Mouse (Mus musculus): ENCODE measurements around the gene Awat2. TPM values are rescaled to one million over a fixed set of nuclear protein-coding genes. Genes with fewer than 3 reads are reported as not detected.

Awat2 gene
- polyA plus RNA-seq, 1 experiment from 2014 or later: 0.72 TPM

DNA sequence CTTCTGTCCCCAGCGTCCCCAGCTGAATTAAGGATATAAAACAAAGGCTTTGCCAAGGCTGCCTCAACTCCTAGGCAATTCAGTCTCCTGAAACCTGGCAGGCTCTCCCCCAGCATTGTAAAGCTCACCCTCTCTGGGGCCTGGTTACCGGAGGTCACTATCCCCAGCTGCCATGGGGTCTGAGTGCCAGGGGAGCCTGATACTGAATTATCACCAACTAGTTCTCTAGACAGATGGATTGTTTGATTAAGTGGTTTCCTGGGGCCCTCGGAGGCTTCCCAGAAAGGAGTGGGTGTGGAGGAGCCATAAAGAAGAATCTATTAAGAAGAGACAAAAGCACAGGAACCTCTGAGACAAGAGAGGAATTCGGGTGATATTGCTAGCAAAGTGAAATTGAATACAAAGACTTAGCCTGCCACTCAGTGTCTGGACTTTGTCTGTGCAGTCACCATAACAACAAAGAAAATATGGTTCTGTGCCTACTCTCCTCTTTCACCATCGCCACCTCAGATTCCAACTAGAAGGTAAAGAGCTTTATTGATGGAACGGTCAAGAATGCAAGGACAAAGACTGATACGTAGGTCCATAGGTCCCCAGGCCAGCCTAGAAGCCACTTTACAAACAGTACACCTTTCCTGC is 48.2 kb downstream of the Awat2 start:
- WGBS: 63% methylated on average over 7 of the region's 7 CpGs
- H3K9ac ChIP-seq: no peak overlapping the region
- no peaks in the 10 kb centered on the region for H3K9me3 ChIP-seq (replicated peaks)
- peaks cover 22% of the 10 kb centered on the region for H3K27me3 ChIP-seq
- no peaks in the 10 kb centered on the region for H3K36me3 ChIP-seq
- no peak for ATAC-seq (ENCODE audit: low FRiP score)
- no peak overlapping the region for H3K4me3 ChIP-seq
- no peaks in the 10 kb centered on the region for H3K4me1 ChIP-seq
- no peak overlapping the region for H3K27ac ChIP-seq
- no peak overlapping the region for H3K4me2 ChIP-seq (replicated peaks)

DNA sequence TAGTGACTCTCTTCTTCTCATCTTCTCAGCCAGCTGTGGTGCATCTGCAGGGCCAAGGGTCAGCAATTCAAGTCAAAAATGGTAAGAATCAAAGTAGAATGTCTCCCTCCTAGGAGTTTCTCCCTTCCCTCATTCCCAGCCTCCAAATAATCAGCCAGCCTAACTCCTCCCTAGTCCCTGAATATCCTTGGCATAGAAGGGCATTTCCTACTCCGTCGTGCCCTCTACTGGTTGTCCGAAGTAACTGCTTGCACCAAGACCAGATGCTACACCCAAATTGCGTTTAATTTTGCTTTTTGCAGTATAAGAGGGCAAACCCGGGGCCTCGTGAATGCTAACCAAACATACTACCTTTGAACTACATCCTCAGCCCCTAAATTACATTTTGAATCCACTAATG is 50.2 kb downstream of the Awat2 start:
- Histone ChIP-seq H3K9me3 (replicated peaks) (no peaks in the 10 kb centered on the region), H3K36me3 (no peaks in the 10 kb centered on the region), H3K27me3 (peaks cover 22% of the 10 kb centered on the region), H3K4me1 (no peaks in the 10 kb centered on the region), H3K4me2 (replicated peaks) (no peak overlapping the region), H3K4me3 (no peak overlapping the region), H3K27ac (no peak overlapping the region), H3K9ac (no peak overlapping the region)
- 0 out of 2 replicates have a peak, but pooled peaks have one; percentile 26 for ATAC-seq (ENCODE audit: low FRiP score)
- 30% methylated on average over 6 of the region's 6 CpGs for WGBS

DNA sequence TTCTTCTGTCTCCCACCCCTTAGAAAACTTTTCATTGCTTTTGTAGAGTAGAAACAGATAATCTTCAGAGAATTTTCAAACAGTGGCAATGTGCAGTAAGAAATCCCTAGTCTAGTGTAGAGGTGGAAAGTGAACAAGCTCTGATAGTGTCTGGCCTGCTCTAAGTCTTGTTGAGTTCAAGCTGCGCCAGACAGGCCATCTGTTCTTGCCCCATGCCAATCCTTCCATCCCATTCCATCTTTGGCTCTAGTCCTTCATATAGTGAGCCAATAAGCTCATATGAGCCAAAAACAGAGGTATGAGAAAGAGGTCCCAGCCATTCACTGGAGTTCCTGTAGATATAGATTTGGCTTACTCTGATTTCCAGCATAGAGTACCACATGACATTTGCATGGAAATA is 52.6 kb downstream of the Awat2 start:
- no peak for ATAC-seq (ENCODE audit: low FRiP score)
- 85% methylated on average over 1 of the region's 1 CpGs for WGBS
- no peak overlapping the region for H3K4me3 ChIP-seq
- H3K9ac ChIP-seq: no peak overlapping the region
- H3K27ac ChIP-seq: no peak overlapping the region
- H3K4me2 ChIP-seq (replicated peaks): no peak overlapping the region
- H3K36me3 ChIP-seq: no peaks in the 10 kb centered on the region
- H3K9me3 ChIP-seq (replicated peaks): no peaks in the 10 kb centered on the region
- peaks cover 9% of the 10 kb centered on the region; the same call in 1 of the 2 replicates for H3K27me3 ChIP-seq
- H3K4me1 ChIP-seq: no peaks in the 10 kb centered on the region

DNA sequence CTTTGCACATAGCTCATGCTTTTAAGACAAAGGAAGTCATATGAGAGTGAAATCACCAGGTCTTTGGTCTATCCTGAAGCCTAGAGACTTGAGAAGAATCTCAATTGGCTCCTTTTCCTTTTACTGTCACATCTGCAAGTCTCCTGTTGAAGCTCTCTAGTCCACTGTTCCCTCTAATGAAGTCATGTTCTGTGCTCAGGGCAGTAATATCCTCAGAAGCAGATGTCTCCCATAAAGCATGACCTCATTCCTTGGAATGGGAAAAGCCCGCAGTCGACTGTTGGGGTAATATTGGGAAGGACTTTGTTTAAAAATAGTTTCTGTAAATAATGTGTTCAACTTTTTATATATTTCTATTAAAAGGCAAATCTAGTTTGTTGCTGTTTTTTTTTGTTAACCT is 85.5 kb downstream of the Awat2 start:
- no peaks in the 10 kb centered on the region for H3K4me1 ChIP-seq
- H3K27me3 ChIP-seq: peaks cover 14% of the 10 kb centered on the region; the same call in 1 of the 2 replicates
- no peak overlapping the region for H3K27ac ChIP-seq
- no peak overlapping the region for H3K4me3 ChIP-seq
- WGBS: 86% methylated on average over 2 of the region's 2 CpGs
- no peak overlapping the region for H3K4me2 ChIP-seq (replicated peaks)
- H3K9ac ChIP-seq: no peak overlapping the region
- no peaks in the 10 kb centered on the region for H3K36me3 ChIP-seq
- ATAC-seq (ENCODE audit: low FRiP score): no peak
- H3K9me3 ChIP-seq (replicated peaks): no peaks in the 10 kb centered on the region

MicroRNAs encoded within 50 kb of the gene (microRNA counts, 519-probe panel; counts per million panel counts)
- 3,501 counts per million, percentile 74 among the panel's probes with 10 or more counts for microRNA mmu-miR-676

Small RNA genes within 50 kb of the gene (microRNA-seq; reads per million reads assigned to microRNA genes)
- gene Mir676: 578 reads per million, percentile 68 among the genes with 10 or more reads in this experiment

Other genes with a start within 250 kb of the Awat2 start
- gene Otud6a, start 13.7 kb downstream of the Awat2 start, polyA plus RNA-seq (2016; fragmentation: Nextera tagmentation; extraction: Ambion mirVana): not detected in 2 replicates
- 30.8 and 31.2 TPM in 2 replicates for gene Igbp1, start 51.6 kb upstream of the Awat2 start, polyA plus RNA-seq (2016; fragmentation: Nextera tagmentation; extraction: Ambion mirVana)
- not detected in 2 replicates for gene Dgat2l6, start 82.1 kb upstream of the Awat2 start, polyA plus RNA-seq (2016; fragmentation: Nextera tagmentation; extraction: Ambion mirVana)
- gene Awat1, start 129.5 kb upstream of the Awat2 start, polyA plus RNA-seq (2016; fragmentation: Nextera tagmentation; extraction: Ambion mirVana): not detected in 2 replicates
- not detected in 2 replicates for gene P2ry4, start 152.2 kb upstream of the Awat2 start, polyA plus RNA-seq (2016; fragmentation: Nextera tagmentation; extraction: Ambion mirVana)
- 0.44 TPM in 1 of 2 replicates, not detected in the other for gene Arr3, start 162.8 kb upstream of the Awat2 start, polyA plus RNA-seq (2016; fragmentation: Nextera tagmentation; extraction: Ambion mirVana)
- 22.9 and 27.0 TPM in 2 replicates for gene Kif4, start 183.0 kb upstream of the Awat2 start, polyA plus RNA-seq (2016; fragmentation: Nextera tagmentation; extraction: Ambion mirVana)
- gene Pdzd11, start 183.9 kb upstream of the Awat2 start, polyA plus RNA-seq (2016; fragmentation: Nextera tagmentation; extraction: Ambion mirVana): 119 and 120 TPM in 2 replicates

Measured in hindbrain, embryonic 12.5 days (tissue).